Mouse (Mus musculus) effector memory CD4-positive, alpha-beta T cell, adult 5 months (primary cell): ENCODE measurements around the gene Magi1. TPM values are rescaled to one million over a fixed set of nuclear protein-coding genes. Genes with fewer than 3 reads are reported as not detected.

Source experiments
- polyA plus RNA-seq: library from polyadenylated mRNA; unstranded; fragments of 100-300 nt; shearing (Covaris generic); gene quantifications from one replicate; pipeline ENCODE4 v1.2.1, GENCODE M21; 2017

Magi1 gene
- not detected for polyA plus RNA-seq

GRCm38 (mm10) chr6:94283318-94284061 is at the start of gene Magi1:
Gene Magi1 (minus strand): TSS chr6:94283917.

Other genes with a start within 250 kb of the Magi1 start
- 3.9 TPM for gene Slc25a26, start 216.4 kb upstream of the Magi1 start, polyA plus RNA-seq